Mouse (Mus musculus) adrenal gland, postnatal 36 days (tissue): Measurements from ENCODE around the gene 2310007B03Rik. TPM values are rescaled to one million over a fixed set of nuclear protein-coding genes. Genes with fewer than 3 reads are reported as not detected.
A peak's percentile ranks its signal among the peaks of the same experiment; 100 is the strongest.
"Not testable (repeated sequence)": the region's sequence is repeated elsewhere in the genome, so short reads cannot be mapped to it uniquely, and the experiment has no call there.

Experiments used
- DNase-seq, 2 experiments: peaks; one replicate each; pipeline ENCODE4 v3.0.0; 2021; ENCODE audit warnings: mixed read lengths in 1 of 2
- long read RNA-seq, 2 experiments: library from polyadenylated mRNA; stranded (forward); transcript quantifications; one replicate each; pipeline ENCODE4 v2.0.0; 2021; ENCODE audit warnings: borderline sequencing depth in 2 of 2
- total RNA-seq, 2 experiments: library from RNA; stranded (reverse); gene quantifications; 2 replicates each; pipeline ENCODE4 v1.2.3; 2021

Gene 2310007B03Rik
- not detected for total RNA-seq
- long read RNA-seq, experiment 1, result 0 reads
- long read RNA-seq, experiment 2, result 0 reads

GRCm38 (mm10) chr1:93160501-93161133 is at the start of gene 2310007B03Rik:
2310007B03Rik (minus strand) TSS chr1:93160948.
- no peak for DNase-seq

GRCm38 (mm10) chr1:93210213-93210641 is 49.5 kb upstream of the 2310007B03Rik start:
- DNase-seq, result peak; percentile 64 to 81

- DNase-seq, result peak in 1 of 2 experiments; percentile 27
These were observed 46.9 kb upstream of the 2310007B03Rik start for GRCm38 (mm10) chr1:93207536-93208064.

- no peak for DNase-seq
These were observed 45.7 kb upstream of the 2310007B03Rik start for GRCm38 (mm10) chr1:93206277-93206970.

- no peak for DNase-seq
These were observed 37.2 kb upstream of the 2310007B03Rik start for GRCm38 (mm10) chr1:93197916-93198315.

GRCm38 (mm10) chr1:93197454-93197853 is 36.7 kb upstream of the 2310007B03Rik start:
- DNase-seq, result not testable (repeated sequence)

GRCm38 (mm10) chr1:93194961-93195360 is 34.2 kb upstream of the 2310007B03Rik start:
- DNase-seq, result no peak

GRCm38 (mm10) chr1:93190726-93191305 is 30.1 kb upstream of the 2310007B03Rik start:
- DNase-seq, result no peak

- no peak for DNase-seq
These were observed 23.5 kb upstream of the 2310007B03Rik start for GRCm38 (mm10) chr1:93184071-93184828.

- no peak for DNase-seq
These were observed 21.5 kb upstream of the 2310007B03Rik start for GRCm38 (mm10) chr1:93182281-93182680.

GRCm38 (mm10) chr1:93176525-93177332 is 16.0 kb upstream of the 2310007B03Rik start:
- peak; percentile 44 to 67 for DNase-seq

GRCm38 (mm10) chr1:93175849-93176248 is 15.1 kb upstream of the 2310007B03Rik start:
- DNase-seq, result no peak

GRCm38 (mm10) chr1:93174399-93174798 is 13.7 kb upstream of the 2310007B03Rik start:
- DNase-seq, result peak; percentile 82 to 84

- peak in 1 of 2 experiments; percentile 18 for DNase-seq
These were observed 12.9 kb upstream of the 2310007B03Rik start for GRCm38 (mm10) chr1:93173665-93174064.

GRCm38 (mm10) chr1:93168295-93168775 is 7.6 kb upstream of the 2310007B03Rik start, which contains the start of gene Crocc2:
Crocc2 (plus strand) TSS chr1:93168725.
- no peak for DNase-seq

GRCm38 (mm10) chr1:93166346-93167079 is 5.8 kb upstream of the 2310007B03Rik start:
- no peak for DNase-seq

GRCm38 (mm10) chr1:93165447-93165846 is 4.7 kb upstream of the 2310007B03Rik start:
- no peak for DNase-seq

GRCm38 (mm10) chr1:93162588-93162987 is 1.8 kb upstream of the 2310007B03Rik start:
- DNase-seq, result no peak

GRCm38 (mm10) chr1:93161921-93162320 is 1.2 kb upstream of the 2310007B03Rik start:
- no peak for DNase-seq

GRCm38 (mm10) chr1:93161350-93161749 is 602 bp upstream of the 2310007B03Rik start:
- no peak for DNase-seq
